Mouse (Mus musculus) naive thymus-derived CD4-positive, alpha-beta T cell, adult 2 months (primary cell): ENCODE results near the gene Dqx1.

Experiments used
- DNase-seq: peaks from one replicate; pipeline ENCODE4 v3.0.0-alpha.2; 2011; ENCODE audit warnings: low read depth

Dqx1 gene

DNA sequence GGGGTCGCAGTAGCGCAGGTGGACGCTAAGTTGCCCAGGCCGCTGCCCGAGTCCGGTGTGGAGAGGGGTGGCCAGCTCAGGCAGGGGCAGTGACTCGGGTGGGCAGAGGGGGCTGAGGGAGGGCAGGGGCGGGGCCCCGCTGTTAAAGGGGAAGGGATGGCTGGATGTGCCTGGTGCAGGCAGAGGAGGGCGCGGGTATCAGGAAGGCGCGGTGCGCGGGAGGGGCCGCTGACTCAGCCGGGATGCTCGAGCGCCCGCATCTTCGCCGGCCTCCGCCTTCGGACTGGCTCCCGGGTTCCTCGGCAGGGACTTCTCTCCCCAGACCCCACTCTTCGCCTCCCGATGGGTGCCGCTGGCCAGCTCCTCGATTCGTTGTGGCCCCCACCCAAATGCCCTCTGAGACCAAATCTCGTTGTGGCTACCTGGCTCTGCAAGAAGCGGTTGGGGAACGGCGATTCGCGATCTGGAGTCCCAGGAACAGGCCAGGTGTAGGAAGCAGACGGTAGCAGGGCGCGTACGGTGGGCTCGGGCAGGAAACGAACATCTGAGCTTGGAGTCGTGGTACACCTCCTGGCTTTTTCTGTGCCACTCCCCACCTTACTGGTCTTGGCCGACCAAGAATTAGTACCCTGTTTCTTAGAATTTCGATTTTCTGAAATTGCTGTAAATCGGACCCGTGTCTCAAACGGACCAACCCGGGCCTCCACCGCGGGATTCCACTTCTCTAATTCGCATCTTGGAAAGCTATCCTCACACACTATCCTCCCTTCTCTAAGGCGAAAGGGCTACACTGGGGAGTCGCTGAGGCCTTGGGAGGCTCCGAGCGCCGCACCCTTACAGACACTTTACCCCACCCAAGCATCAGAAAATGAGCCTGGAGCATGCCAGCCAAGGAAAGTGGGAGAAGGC, 12.9 kb downstream of the Dqx1 start:
- peak; percentile 62 for DNase-seq

- no peak for DNase-seq
Measured at GRCm38 (mm10) chr6:83071220-83071619, 13.6 kb downstream of the Dqx1 start.

- DNase-seq = peak; percentile 77
Measured at GRCm38 (mm10) chr6:83074979-83075378, 17.3 kb downstream of the Dqx1 start.

- peak; percentile 56 for DNase-seq
Measured at GRCm38 (mm10) chr6:83077630-83078323, 20.1 kb downstream of the Dqx1 start, which contains the start of gene Pcgf1. Gene Pcgf1, plus strand, starts transcription at chr6:83077869.

DNA sequence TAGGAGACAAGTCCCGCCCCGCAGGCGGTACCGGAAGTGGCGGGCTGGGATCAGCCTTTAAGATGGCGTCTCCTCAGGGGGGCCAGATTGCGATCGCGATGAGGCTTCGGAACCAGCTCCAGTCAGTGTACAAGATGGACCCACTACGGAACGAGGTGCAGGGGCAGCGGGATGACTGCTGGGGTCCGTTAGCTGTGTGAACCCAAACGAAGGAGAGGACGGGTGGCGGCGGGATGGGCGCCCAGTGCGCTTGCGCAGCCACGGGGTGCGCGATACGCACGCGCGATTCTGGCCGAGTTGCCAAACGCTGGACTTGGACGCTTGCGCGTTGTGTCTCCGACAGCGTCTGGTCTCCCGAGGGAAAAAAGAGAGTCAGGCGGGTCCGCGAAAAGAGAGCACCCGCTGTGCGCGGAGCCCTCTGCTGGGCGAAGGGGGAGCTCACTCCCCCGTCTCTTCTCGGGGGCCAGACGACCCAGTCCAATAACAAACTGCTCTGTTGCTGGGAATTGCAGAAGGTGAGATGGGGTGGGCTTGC, 20.7 kb downstream of the Dqx1 start:
- DNase-seq = peak; percentile 100

GRCm38 (mm10) chr6:83080210-83080609, 22.6 kb downstream of the Dqx1 start:
- DNase-seq = no peak

- no peak for DNase-seq
Measured at GRCm38 (mm10) chr6:83083497-83083896, 25.9 kb downstream of the Dqx1 start.

DNA sequence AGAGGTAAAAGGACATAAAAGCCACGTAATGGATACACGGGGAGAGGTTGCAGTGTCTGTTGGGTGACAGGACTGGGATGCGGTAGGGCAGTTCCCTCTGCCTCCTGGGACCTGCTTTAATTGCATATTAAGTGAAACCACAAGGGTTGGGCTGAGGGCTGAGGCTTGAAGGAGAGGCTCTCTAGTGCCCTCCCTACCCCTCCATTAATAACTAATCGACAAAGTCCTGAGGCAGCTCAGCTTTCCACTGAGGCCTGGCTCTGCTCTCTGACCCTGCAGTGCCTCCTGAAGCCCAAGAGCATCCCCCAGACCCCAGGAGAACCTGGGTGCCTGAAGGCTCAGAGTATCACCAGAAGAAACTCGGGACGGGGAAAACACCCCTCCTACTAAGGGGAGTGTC, 26.8 kb downstream of the Dqx1 start:
- no peak for DNase-seq

DNA sequence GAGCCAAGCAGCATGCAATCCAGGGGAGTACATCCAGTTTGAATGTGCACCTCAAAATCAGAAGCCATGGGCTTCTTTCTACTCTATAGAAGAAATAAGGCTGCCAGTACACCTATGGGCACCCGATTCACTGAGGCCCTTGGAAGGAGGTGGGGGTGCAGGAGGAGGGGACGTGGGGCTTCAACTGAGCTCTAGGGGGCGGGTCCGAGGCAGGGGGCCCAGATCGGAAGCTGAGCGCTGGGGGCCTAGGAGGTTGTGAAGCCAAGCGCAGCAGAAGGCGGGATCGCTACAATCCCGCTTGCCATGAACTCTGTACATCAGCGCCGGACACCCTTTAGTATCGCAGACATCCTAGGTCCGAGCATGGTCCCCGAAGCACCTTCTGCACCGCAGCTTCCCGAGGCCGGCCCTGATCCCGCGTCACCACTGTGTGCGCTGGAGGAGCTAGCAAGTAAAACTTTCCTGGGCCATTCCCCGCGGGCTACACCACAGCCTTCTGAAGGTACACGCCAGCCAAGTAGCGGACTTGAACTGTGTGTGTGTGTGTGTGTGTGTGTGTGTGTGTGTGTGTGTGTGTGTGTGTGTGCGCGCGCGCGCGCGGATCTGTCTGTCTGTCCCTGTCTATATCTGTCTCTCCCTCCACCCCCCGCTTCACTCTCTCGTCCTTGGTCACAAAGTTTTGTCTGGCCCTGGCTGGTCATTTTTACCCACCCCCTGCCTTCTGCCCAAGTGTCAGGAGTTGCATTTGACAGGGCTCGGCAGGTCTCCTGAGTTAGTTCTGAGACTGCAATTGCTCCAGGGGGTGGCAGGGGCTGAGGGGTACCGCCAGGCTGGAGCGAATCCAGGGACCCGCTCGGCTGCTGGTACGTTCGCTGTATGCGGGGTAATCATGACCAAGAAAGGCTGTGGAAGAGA, 28.7 kb downstream of the Dqx1 start, which contains the start of gene Lbx2:
Lbx2 (plus strand) TSS at position 247 of the 915 bp plus-strand sequence.
- peak; percentile 55 for DNase-seq

GRCm38 (mm10) chr6:83087205-83087925, 29.7 kb downstream of the Dqx1 start:
- no peak for DNase-seq

- DNase-seq = no peak
Measured at GRCm38 (mm10) chr6:83087926-83088260, 30.2 kb downstream of the Dqx1 start.

- DNase-seq = no peak
Measured at GRCm38 (mm10) chr6:83092416-83093127, 34.9 kb downstream of the Dqx1 start.

- DNase-seq = peak; percentile 89
Measured at GRCm38 (mm10) chr6:83095968-83096367, 38.3 kb downstream of the Dqx1 start.

- DNase-seq = no peak
Measured at GRCm38 (mm10) chr6:83098411-83098810, 40.8 kb downstream of the Dqx1 start.

GRCm38 (mm10) chr6:83101316-83101687, 43.7 kb downstream of the Dqx1 start, which contains the start of the genes Ccdc142 and Gm42688:
Gene Ccdc142, plus strand, starts transcription at chr6:83101601.
Gene Gm42688, plus strand, starts transcription at chr6:83101617.
- peak; percentile 94 for DNase-seq

DNA sequence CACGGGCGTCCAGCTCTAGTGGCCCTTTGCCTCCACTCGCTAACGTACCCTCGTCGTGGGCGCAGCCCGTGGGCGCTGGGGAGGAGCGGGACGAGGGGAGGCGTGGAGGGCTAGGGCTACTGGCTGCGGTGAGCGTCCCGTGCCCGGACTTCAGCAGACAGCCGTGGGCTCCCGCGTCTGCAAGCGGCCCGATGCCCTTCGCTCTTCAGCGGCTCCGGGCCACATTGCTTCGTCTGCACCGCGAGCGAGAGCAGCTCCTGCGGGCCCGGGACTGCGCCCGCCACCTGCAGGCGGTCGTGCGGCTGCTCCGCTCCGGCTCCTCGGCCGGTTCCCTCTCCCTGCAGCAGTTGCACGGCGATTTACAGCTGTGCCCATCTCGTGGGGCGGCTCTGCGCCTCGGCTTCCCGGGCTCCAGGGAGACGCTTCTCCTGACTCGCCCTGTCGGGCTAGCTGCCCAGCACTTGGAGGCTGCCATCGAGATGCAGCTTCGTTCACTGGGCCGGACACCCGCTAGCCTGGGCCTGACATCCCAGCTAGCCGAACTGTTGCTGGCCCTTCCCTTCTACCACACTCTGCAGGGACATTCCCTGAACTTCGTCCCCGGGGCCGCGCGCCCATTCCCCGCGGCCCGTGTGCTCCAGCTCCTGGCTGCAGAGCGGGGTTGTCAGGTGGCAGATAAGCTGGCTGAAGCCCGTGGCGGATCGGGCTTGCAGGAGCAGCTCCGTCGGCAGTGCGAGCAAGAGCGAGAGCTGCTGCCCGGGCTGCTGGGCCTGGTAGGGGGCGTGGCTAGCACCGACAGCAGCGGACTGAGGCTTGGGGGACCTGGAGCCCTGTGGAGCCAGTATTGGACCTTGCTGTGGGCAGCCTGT, 44.3 kb downstream of the Dqx1 start:
- DNase-seq = peak; percentile 85

GRCm38 (mm10) chr6:83103130-83103650, 45.5 kb downstream of the Dqx1 start:
- DNase-seq = no peak

GRCm38 (mm10) chr6:83104158-83104557, 46.5 kb downstream of the Dqx1 start:
- DNase-seq = no peak
